Mouse (Mus musculus) brain, embryonic 18.5 days (tissue): ENCODE measurements around the gene Dscaml1.

Experiments
- DNase-seq: peaks from one replicate; pipeline ENCODE4 v3.0.0-alpha.2; 2012; ENCODE audit warnings: low read depth, low spot score

Gene Dscaml1

DNA sequence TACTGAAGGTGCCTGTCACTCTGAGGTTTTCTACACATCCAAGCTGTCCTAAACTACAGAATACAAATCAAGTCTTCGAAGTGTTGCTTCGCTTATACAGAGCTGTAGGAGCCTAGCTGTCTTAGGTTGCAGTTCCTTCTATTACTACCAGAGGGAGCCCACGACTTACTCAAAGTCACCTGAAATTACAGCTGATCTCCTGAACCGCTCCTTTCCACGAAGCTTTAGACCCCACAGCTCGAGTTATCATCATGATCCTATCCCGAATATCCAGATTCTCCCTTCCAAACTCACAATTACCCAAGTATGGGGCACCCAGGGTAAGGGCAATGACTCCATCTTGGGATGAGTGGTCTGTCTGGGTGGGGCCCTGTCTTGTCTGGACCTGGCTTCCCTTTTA, 14.6 kb upstream of the Dscaml1 start:
- DNase-seq: no peak

DNA sequence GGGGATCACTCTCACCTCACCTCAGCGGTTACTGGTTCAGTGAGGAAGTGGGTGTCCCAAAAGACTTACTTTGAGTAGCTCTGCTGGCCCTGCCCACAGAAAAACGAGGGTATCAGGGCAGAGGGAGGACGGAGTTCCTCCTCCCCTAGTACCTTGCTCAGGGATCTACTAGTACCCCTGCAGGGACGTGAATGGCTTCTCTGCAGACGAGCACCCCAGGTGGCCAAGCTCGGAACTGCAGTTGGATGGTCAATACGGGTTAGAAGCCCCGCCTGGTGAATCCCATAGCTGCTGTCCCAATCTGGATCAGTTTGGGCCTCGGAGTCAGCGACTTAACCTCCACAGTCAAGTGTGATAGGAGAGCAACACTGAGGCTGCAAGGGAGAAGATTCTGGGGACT, 14.1 kb upstream of the Dscaml1 start:
- no peak for DNase-seq

- DNase-seq: no peak
These were observed 13.5 kb upstream of the Dscaml1 start for GRCm38 (mm10) chr9:45412700-45413477.

- DNase-seq: no peak
These were observed 12.8 kb upstream of the Dscaml1 start for GRCm38 (mm10) chr9:45413478-45414140.

GRCm38 (mm10) chr9:45415912-45416311, 10.5 kb upstream of the Dscaml1 start:
- no peak for DNase-seq

DNA sequence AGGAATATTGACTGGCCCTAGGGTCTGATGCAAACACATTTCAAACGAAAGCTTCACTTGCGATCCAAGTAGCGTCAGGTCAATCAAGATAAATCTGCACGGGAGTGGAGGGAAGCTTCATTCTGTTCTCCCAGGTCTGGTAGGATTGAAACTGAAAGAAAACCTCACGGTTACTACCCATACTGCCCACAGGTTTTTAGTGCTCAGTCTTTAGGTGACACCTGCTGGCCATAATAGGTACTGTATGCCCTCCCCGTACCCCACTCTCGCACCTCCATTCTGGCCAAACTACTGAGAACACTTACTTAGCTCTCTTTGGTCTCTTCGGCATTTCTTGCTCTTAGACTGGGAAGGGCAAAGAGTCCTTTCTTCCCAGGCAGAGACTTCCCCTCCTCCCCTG, 9.2 kb upstream of the Dscaml1 start:
- DNase-seq: no peak

DNA sequence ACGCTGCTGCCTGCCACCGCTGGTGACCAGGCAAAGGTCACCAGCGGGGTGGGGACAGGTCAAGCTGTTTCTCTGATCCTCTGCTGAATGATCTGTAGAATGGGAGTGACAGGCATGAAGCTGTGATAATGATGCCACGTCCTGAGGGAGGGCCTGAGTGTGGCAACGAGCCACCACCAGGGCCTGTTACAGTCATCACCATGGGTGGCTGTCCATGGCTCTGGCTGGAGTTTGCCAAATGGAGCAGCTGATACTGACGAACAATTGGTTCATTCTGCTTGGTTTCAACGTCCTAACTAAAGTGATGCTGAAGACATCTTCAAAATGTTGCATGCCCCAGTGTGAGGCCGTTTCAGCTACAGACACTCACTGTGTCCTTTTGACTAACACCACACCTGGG, 8.2 kb upstream of the Dscaml1 start:
- no peak for DNase-seq

DNA sequence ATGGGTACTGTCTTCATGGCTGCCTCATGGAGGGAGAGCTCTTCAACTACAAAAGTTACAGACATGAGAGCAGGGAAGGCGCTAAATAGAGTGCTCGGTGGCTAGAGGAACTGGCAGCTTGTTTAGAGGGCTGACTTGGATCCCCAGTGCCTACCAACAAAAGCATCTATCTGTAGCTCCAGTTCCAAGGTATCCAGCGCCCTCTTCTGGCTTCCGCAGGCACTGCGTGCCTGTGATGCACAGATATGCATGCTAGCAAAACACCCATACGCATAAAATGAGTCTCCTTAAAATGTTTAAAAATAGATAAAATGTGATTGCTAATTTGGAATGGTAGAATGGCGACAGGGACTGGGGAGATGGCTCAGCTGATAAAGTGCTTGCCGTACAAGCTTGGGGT, 5.2 kb upstream of the Dscaml1 start:
- DNase-seq: no peak

- DNase-seq: no peak
These were observed 3.6 kb upstream of the Dscaml1 start for GRCm38 (mm10) chr9:45422761-45423298.

- no peak for DNase-seq
These were observed 3.0 kb downstream of the Dscaml1 start for GRCm38 (mm10) chr9:45429392-45429791.

GRCm38 (mm10) chr9:45429951-45430697, 3.7 kb downstream of the Dscaml1 start:
- DNase-seq: no peak

- DNase-seq: no peak
These were observed 4.2 kb downstream of the Dscaml1 start for GRCm38 (mm10) chr9:45430698-45430959.

DNA sequence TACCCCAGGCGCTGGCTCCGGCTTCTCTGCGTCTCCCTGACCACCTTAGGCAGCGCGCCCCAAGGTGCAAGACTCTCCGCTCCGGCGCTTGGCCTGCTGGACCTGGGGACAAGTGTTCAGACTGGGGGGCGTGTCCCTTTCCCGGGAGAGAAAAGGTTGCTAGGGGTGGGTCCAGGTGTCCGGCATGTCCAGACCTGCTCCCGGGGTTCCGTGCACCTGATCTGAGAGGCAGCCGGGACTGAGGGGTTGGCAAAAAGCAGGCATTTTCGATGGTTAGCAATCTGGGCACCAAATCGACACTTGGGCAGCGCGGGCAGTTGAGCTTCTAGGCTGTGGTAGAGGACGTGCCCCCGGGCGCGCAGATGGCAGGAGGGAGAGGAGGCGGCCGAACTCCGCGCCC, 4.7 kb downstream of the Dscaml1 start:
- DNase-seq: no peak

- DNase-seq: no peak
These were observed 6.2 kb downstream of the Dscaml1 start for GRCm38 (mm10) chr9:45432639-45433038.

GRCm38 (mm10) chr9:45433119-45433518, 6.7 kb downstream of the Dscaml1 start:
- no peak for DNase-seq

DNA sequence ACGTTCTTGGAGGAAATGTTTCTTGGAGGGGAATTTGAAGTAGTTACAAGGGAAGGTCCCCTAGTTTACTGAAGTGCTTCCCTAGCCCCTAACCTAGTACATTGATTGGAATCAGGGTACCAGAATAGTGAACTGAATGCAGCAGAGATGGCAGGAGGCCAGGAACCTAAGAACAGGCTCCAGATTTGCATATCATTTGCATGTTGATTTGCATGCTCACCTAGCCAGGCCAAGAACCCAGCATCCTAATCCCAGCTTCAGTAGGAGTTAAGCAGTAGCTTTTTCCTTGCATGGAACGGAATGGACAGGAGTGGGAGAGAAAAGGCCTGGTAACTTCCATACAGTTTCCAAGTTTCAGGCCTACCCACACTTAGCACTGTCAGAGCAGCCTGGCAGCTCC, 7.7 kb downstream of the Dscaml1 start:
- no peak for DNase-seq

- no peak for DNase-seq
These were observed 12.6 kb downstream of the Dscaml1 start for GRCm38 (mm10) chr9:45439025-45439424.

GRCm38 (mm10) chr9:45440083-45440784, 13.8 kb downstream of the Dscaml1 start:
- no peak for DNase-seq

DNA sequence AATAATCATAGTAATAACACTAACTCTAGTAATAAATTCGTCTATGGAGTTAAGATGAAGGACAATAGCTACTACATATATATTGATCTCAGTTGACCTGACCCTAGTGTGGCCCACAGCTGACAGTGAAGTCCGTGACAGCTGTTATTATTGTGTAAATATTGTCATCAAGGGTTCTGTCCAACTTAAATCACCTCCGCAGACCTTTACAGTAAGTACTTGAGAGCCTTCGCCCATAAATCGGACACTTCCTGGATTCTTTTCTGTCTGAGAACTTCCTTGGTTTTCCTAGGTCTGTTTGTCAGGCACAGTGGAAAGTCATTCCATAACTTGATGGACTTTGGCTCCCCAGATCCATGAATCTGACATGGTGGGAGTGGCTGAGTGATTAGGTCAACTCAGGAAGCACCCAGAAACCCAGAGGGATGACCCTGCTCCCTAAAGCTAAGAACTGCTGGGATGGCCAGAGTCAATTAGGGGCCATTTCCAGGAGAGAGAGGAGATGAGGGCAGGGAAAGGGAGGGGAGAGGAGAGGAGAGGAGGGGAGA, 17.9 kb downstream of the Dscaml1 start:
- no peak for DNase-seq

DNA sequence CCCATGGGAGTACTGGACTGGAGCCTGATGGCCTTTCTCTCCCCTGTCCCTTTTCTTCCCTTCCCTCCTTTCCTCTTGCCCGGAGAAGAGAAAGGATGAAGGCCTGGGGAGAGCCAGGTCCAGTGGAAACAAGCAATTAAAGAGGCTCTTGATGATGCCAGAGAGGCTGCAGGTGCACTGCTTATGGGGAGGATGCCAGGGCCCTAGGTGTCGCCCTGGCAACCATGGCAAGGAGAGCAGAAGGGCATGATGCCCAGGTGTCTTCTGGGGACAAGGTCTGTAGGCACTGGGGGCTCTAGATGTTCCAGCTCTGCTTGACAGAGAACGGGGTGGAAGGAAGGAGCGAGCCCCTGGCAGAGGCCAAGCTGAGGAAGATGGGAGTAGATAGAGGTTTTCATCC, 23.2 kb downstream of the Dscaml1 start:
- no peak for DNase-seq

- DNase-seq: no peak
These were observed 24.9 kb downstream of the Dscaml1 start for GRCm38 (mm10) chr9:45451346-45451745.

DNA sequence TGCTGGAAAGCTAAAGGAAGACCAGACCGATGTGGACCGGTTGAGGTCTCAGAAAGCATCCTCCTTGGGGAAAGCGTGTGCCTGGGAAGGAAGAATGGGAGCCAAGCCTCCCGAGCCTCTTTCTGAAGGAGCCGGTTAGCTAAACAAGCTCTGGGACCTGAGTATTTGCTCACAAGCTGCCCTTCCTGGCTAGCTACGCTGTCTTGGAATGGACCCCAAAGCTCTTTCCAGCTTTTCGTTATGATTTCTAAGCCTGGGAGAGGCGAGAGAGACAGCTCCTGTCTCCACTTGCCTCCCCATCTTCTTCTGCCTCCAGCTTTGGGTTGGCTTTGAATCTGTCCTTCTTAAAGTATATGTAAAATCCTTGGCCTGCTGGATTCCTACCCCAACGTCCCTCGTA, 27.6 kb downstream of the Dscaml1 start:
- no peak for DNase-seq
